Mouse (Mus musculus): ENCODE results near the gene Gm13889. TPM values are rescaled to one million over a fixed set of nuclear protein-coding genes. Genes with fewer than 3 reads are reported as not detected.

The Gm13889 gene
- polyA plus RNA-seq, 1 experiment: 0.85 TPM

GRCm38 (mm10) chr2:93975041-93975440 is 18.0 kb upstream of the Gm13889 start:
- no peak for TF ChIP-seq GATA1 (IDR thresholded peaks at IDR 0.05; ENCODE audit: low read length)

- no peak for TF ChIP-seq GATA1 (IDR thresholded peaks at IDR 0.05; ENCODE audit: low read length)
Observed at GRCm38 (mm10) chr2:93971647-93972046, 14.6 kb upstream of the Gm13889 start.

GRCm38 (mm10) chr2:93964494-93965160 is 7.6 kb upstream of the Gm13889 start:
- TF ChIP-seq GATA1 (IDR thresholded peaks at IDR 0.05; ENCODE audit: low read length): no peak

GRCm38 (mm10) chr2:93963802-93964201 is 6.8 kb upstream of the Gm13889 start:
- no peak for TF ChIP-seq GATA1 (IDR thresholded peaks at IDR 0.05; ENCODE audit: low read length)

GRCm38 (mm10) chr2:93961716-93962115 is 4.7 kb upstream of the Gm13889 start:
- TF ChIP-seq GATA1 (IDR thresholded peaks at IDR 0.05; ENCODE audit: low read length): no peak

- TF ChIP-seq GATA1 (IDR thresholded peaks at IDR 0.05; ENCODE audit: low read length): no peak
Observed at GRCm38 (mm10) chr2:93959346-93959745, 2.3 kb upstream of the Gm13889 start.

GRCm38 (mm10) chr2:93958216-93958615 is 1.2 kb upstream of the Gm13889 start:
- TF ChIP-seq GATA1 (IDR thresholded peaks at IDR 0.05; ENCODE audit: low read length): no peak

- no peak for TF ChIP-seq GATA1 (IDR thresholded peaks at IDR 0.05; ENCODE audit: low read length)
Observed at GRCm38 (mm10) chr2:93957785-93958175, 779 bp upstream of the Gm13889 start.

GRCm38 (mm10) chr2:93956331-93956801 is 635 bp downstream of the Gm13889 start:
- TF ChIP-seq GATA1 (IDR thresholded peaks at IDR 0.05; ENCODE audit: low read length): no peak

GRCm38 (mm10) chr2:93955886-93956285 is 1.1 kb downstream of the Gm13889 start:
- no peak for TF ChIP-seq GATA1 (IDR thresholded peaks at IDR 0.05; ENCODE audit: low read length)

GRCm38 (mm10) chr2:93954781-93955578 is 2.0 kb downstream of the Gm13889 start:
- TF ChIP-seq GATA1 (IDR thresholded peaks at IDR 0.05; ENCODE audit: low read length): no peak

- no peak for TF ChIP-seq GATA1 (IDR thresholded peaks at IDR 0.05; ENCODE audit: low read length)
Observed at GRCm38 (mm10) chr2:93953726-93954125, 3.3 kb downstream of the Gm13889 start.

GRCm38 (mm10) chr2:93946976-93947375 is 10.0 kb downstream of the Gm13889 start:
- no peak for TF ChIP-seq GATA1 (IDR thresholded peaks at IDR 0.05; ENCODE audit: low read length)

GRCm38 (mm10) chr2:93944855-93945254 is 12.1 kb downstream of the Gm13889 start:
- TF ChIP-seq GATA1 (IDR thresholded peaks at IDR 0.05; ENCODE audit: low read length): no peak

GRCm38 (mm10) chr2:93944099-93944498 is 12.9 kb downstream of the Gm13889 start:
- no peak for TF ChIP-seq GATA1 (IDR thresholded peaks at IDR 0.05; ENCODE audit: low read length)

- no peak for TF ChIP-seq GATA1 (IDR thresholded peaks at IDR 0.05; ENCODE audit: low read length)
Observed at GRCm38 (mm10) chr2:93941670-93942069, 15.3 kb downstream of the Gm13889 start.

GRCm38 (mm10) chr2:93938534-93938933 is 18.5 kb downstream of the Gm13889 start:
- no peak for TF ChIP-seq GATA1 (IDR thresholded peaks at IDR 0.05; ENCODE audit: low read length)
